Mouse (Mus musculus): ENCODE data around the gene Zfp819. TPM values are rescaled to one million over a fixed set of nuclear protein-coding genes. Genes with fewer than 3 reads are reported as not detected.
"Not testable (repeated sequence)": the region's sequence is repeated elsewhere in the genome, so short reads cannot be mapped to it uniquely, and the experiment has no call there.

The Zfp819 gene
- polyA plus RNA-seq, 1 experiment from 2014 or later: 0.43 TPM

- H3K27me3 ChIP-seq (replicated peaks): no peaks in the 10 kb centered on the region
- no peak overlapping the region for H3K4me2 ChIP-seq
These were observed 47.5 kb downstream of the Zfp819 start for GRCm38 (mm10) chr7:43654519-43654918.

GRCm38 (mm10) chr7:43656232-43656631 is 49.3 kb downstream of the Zfp819 start:
- H3K36me3 ChIP-seq (replicated peaks): no peaks in the 10 kb centered on the region
- 79% methylated on average over 6 of the region's 6 CpGs for WGBS
- ATAC-seq (replicated peaks): no peak

More at GRCm38 (mm10) chr7:43654519-43654918, 47.5 kb downstream of the Zfp819 start:
- no peak overlapping the region for H3K4me3 ChIP-seq
- H3K4me1 ChIP-seq: no peaks in the 10 kb centered on the region
- H3K9me3 ChIP-seq: no peaks in the 10 kb centered on the region
- ATAC-seq (replicated peaks): no peak
- H3K36me3 ChIP-seq (replicated peaks): no peaks in the 10 kb centered on the region
- H3K27ac ChIP-seq: no peak overlapping the region
- no peak overlapping the region for H3K9ac ChIP-seq
- WGBS: 79% methylated on average over 3 of the region's 3 CpGs

DNA sequence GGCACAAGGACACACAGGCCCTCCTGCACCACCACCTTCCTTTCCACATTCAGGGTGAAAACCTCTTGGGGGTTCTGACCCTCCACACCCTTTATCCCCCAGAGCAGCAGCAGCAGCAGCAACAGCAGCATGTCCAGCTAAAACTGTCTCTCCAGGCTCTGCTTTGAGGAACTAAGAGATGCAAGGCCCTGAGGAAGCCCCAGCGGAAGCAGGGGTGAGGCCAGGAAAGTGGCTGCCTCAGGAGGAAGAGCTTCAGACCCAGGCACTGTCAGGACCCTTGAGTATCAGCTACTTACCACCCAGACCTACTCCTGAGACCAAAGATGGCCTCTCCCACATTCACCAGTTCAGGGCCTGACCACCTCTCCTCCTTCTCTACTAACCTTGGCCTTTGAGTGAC is 53.0 kb downstream of the Zfp819 start, which contains the start of gene Siglece:
Gene Siglece, minus strand, starts transcription at position 160 of the 400 bp plus-strand sequence.
- Histone ChIP-seq H3K27ac (no peak within 1 kb of the TSS), H3K27me3 (replicated peaks) (no peaks in the 10 kb centered on the region), H3K4me3 (no peak within 1 kb of the TSS), H3K4me1 (no peaks in the 10 kb centered on the region), H3K9me3 (no peaks in the 10 kb centered on the region), H3K36me3 (replicated peaks) (no peaks in the 10 kb centered on the region), H3K4me2 (no peak within 1 kb of the TSS), H3K9ac (no peak within 1 kb of the TSS)
- ATAC-seq (replicated peaks): no peak
- WGBS: 65% methylated on average over 1 of the region's 1 CpGs

More at GRCm38 (mm10) chr7:43656232-43656631, 49.3 kb downstream of the Zfp819 start:
- no peak overlapping the region for H3K4me3 ChIP-seq
- no peak overlapping the region for H3K4me2 ChIP-seq
- no peaks in the 10 kb centered on the region for H3K27me3 ChIP-seq (replicated peaks)
- H3K9me3 ChIP-seq: no peaks in the 10 kb centered on the region
- no peak overlapping the region for H3K27ac ChIP-seq
- no peaks in the 10 kb centered on the region for H3K4me1 ChIP-seq
- no peak overlapping the region for H3K9ac ChIP-seq

DNA sequence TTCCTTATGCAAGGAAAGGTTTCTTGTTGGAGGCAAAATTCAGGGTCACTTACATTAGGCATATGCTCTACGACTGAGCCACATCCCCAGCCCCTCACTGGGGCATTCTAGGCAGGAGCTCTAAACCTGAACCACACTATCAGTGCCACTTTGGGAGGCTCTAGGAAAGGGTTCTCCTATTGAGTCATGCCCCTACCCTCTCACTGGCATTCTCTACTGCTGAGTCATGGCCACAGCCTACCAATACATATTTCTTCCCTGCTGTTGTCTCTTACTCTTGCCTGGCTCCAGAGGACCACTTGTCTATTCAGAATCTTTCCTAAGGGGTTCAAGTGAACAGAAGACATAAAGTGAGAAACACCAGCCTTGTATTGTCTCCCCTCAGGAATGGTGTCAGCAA is 55.8 kb downstream of the Zfp819 start:
- H3K36me3 ChIP-seq (replicated peaks): no peaks in the 10 kb centered on the region
- H3K9ac ChIP-seq: no peak overlapping the region
- no peaks in the 10 kb centered on the region for H3K4me1 ChIP-seq
- no peak overlapping the region for H3K4me3 ChIP-seq
- H3K27me3 ChIP-seq (replicated peaks): no peaks in the 10 kb centered on the region
- no peaks in the 10 kb centered on the region for H3K9me3 ChIP-seq
- H3K27ac ChIP-seq: no peak overlapping the region
- H3K4me2 ChIP-seq: no peak overlapping the region
- WGBS: 82% methylated on average over 1 of the region's 1 CpGs
- ATAC-seq (replicated peaks): no peak

- H3K27ac ChIP-seq; H3K9ac ChIP-seq; ATAC-seq (replicated peaks); H3K4me3 ChIP-seq; H3K27me3 ChIP-seq (replicated peaks); H3K9me3 ChIP-seq; H3K36me3 ChIP-seq (replicated peaks); H3K4me2 ChIP-seq; H3K4me1 ChIP-seq: not testable (repeated sequence)
- WGBS: 95% methylated on average over 4 of the region's 4 CpGs
These were observed 60.3 kb downstream of the Zfp819 start for GRCm38 (mm10) chr7:43667221-43667620.

Other genes starting within 250 kb of the Zfp819 start
- 0.05 TPM in 1 of 2 replicates, not detected in the other for gene Siglecg, start 199.0 kb upstream of the Zfp819 start, polyA plus RNA-seq (2015; fragmentation: Nextera tagmentation; extraction: Ambion mirVana)
- gene Lim2, start 179.5 kb upstream of the Zfp819 start, polyA plus RNA-seq (2015; fragmentation: Nextera tagmentation; extraction: Ambion mirVana): not detected in 2 replicates
- gene Nkg7, start 170.1 kb upstream of the Zfp819 start, polyA plus RNA-seq (2015; fragmentation: Nextera tagmentation; extraction: Ambion mirVana): 0.25 TPM in 1 of 2 replicates, not detected in the other
- gene Cldnd2, start 166.4 kb upstream of the Zfp819 start, polyA plus RNA-seq (2015; fragmentation: Nextera tagmentation; extraction: Ambion mirVana): not detected in 2 replicates
- gene Etfb, start 163.1 kb upstream of the Zfp819 start, polyA plus RNA-seq (2015; fragmentation: Nextera tagmentation; extraction: Ambion mirVana): 117 and 130 TPM in 2 replicates
- gene Gm45233, start 163.0 kb upstream of the Zfp819 start, polyA plus RNA-seq (2015; fragmentation: Nextera tagmentation; extraction: Ambion mirVana): not detected in 2 replicates
- 15.6 and 16.0 TPM in 2 replicates for gene Vsig10l, start 144.0 kb upstream of the Zfp819 start, polyA plus RNA-seq (2015; fragmentation: Nextera tagmentation; extraction: Ambion mirVana)
- gene Iglon5, start 117.1 kb upstream of the Zfp819 start, polyA plus RNA-seq (2015; fragmentation: Nextera tagmentation; extraction: Ambion mirVana): 9.7 and 10.0 TPM in 2 replicates
- gene 4931406B18Rik, start 101.2 kb upstream of the Zfp819 start, polyA plus RNA-seq (2015; fragmentation: Nextera tagmentation; extraction: Ambion mirVana): 0.06 TPM in 1 of 2 replicates, not detected in the other
- 0.41 and 0.95 TPM in 2 replicates for gene Cd33, start 62.7 kb upstream of the Zfp819 start, polyA plus RNA-seq (2015; fragmentation: Nextera tagmentation; extraction: Ambion mirVana)
- 9.5 and 10.4 TPM in 2 replicates for gene Zfp658, start 44.9 kb upstream of the Zfp819 start, polyA plus RNA-seq (2015; fragmentation: Nextera tagmentation; extraction: Ambion mirVana)
- 14.6 and 15.3 TPM in 2 replicates for gene Zfp719, start 27.6 kb upstream of the Zfp819 start, polyA plus RNA-seq (2015; fragmentation: Nextera tagmentation; extraction: Ambion mirVana)
- gene Ceacam18, start 27.5 kb downstream of the Zfp819 start, polyA plus RNA-seq (2015; fragmentation: Nextera tagmentation; extraction: Ambion mirVana): not detected in 2 replicates
- 0.47 and 0.53 TPM in 2 replicates for gene Siglece, start 53.0 kb downstream of the Zfp819 start, polyA plus RNA-seq (2015; fragmentation: Nextera tagmentation; extraction: Ambion mirVana)
- 27.6 and 33.8 TPM in 2 replicates for gene Ctu1, start 64.8 kb downstream of the Zfp819 start, polyA plus RNA-seq (2015; fragmentation: Nextera tagmentation; extraction: Ambion mirVana)
- not detected in 2 replicates for gene Klk14, start 83.2 kb downstream of the Zfp819 start, polyA plus RNA-seq (2015; fragmentation: Nextera tagmentation; extraction: Ambion mirVana)
- 0.13 and 0.21 TPM in 2 replicates for gene Klk13, start 105.4 kb downstream of the Zfp819 start, polyA plus RNA-seq (2015; fragmentation: Nextera tagmentation; extraction: Ambion mirVana)
- not detected in 2 replicates for gene Klk12, start 161.7 kb downstream of the Zfp819 start, polyA plus RNA-seq (2015; fragmentation: Nextera tagmentation; extraction: Ambion mirVana)
- gene Klk11, start 167.4 kb downstream of the Zfp819 start, polyA plus RNA-seq (2015; fragmentation: Nextera tagmentation; extraction: Ambion mirVana): 0.17 TPM in 1 of 2 replicates, not detected in the other
- gene Klk10, start 173.9 kb downstream of the Zfp819 start, polyA plus RNA-seq (2015; fragmentation: Nextera tagmentation; extraction: Ambion mirVana): 0.12 and 0.17 TPM in 2 replicates
- 0.12 and 0.27 TPM in 2 replicates for gene Klk9, start 184.7 kb downstream of the Zfp819 start, polyA plus RNA-seq (2015; fragmentation: Nextera tagmentation; extraction: Ambion mirVana)
- gene Klk8, start 190.4 kb downstream of the Zfp819 start, polyA plus RNA-seq (2015; fragmentation: Nextera tagmentation; extraction: Ambion mirVana): 7.3 and 10.0 TPM in 2 replicates
- gene Klk7, start 204.1 kb downstream of the Zfp819 start, polyA plus RNA-seq (2015; fragmentation: Nextera tagmentation; extraction: Ambion mirVana): not detected in 2 replicates
- gene Klk6, start 217.3 kb downstream of the Zfp819 start, polyA plus RNA-seq (2015; fragmentation: Nextera tagmentation; extraction: Ambion mirVana): not detected in 2 replicates
- gene Klk5, start 234.8 kb downstream of the Zfp819 start, polyA plus RNA-seq (2015; fragmentation: Nextera tagmentation; extraction: Ambion mirVana): not detected in 2 replicates